Mouse (Mus musculus) embryonic facial prominence, embryonic 12.5 days (tissue): ENCODE data around the gene Tm6sf2. TPM values are rescaled to one million over a fixed set of nuclear protein-coding genes. Genes with fewer than 3 reads are reported as not detected.
A peak's percentile ranks its signal among the peaks of the same experiment; 100 is the strongest.
"Not testable (repeated sequence)": the region's sequence is repeated elsewhere in the genome, so short reads cannot be mapped to it uniquely, and the experiment has no call there.

Source experiments
- ATAC-seq: fragments of 200-750 bp; cut with Nextera tagmentation; 2 replicates; pipeline ENCODE4 v1.8.0; 2017; ENCODE audit not compliant: insufficient number of reproducible peaks, insufficient read depth, low FRiP score, low TSS enrichment
- H3K27ac ChIP-seq: fragments of 300-500 bp; sonication (generic); 2 replicates; pipeline ENCODE4 v1.5.1; 2016; ENCODE audit warnings: mild to moderate bottlenecking
- H3K27me3 ChIP-seq: fragments of 300-500 bp; sonication (generic); 2 replicates; pipeline ENCODE4 v1.6.1; 2016; ENCODE audit warnings: mild to moderate bottlenecking, moderate library complexity
- H3K36me3 ChIP-seq: fragments of 300-500 bp; sonication (generic); 2 replicates; pipeline ENCODE4 v1.6.1; 2016; ENCODE audit warnings: mild to moderate bottlenecking
- H3K4me1 ChIP-seq: fragments of 300-500 bp; sonication (generic); 2 replicates; pipeline ENCODE4 v1.6.1; 2016
- H3K4me2 ChIP-seq: fragments of 300-500 bp; sonication (generic); replicated peaks from 2 replicates; pipeline ENCODE4 v1.6.1; 2016; ENCODE audit warnings: mild to moderate bottlenecking, moderate library complexity
- H3K4me3 ChIP-seq: fragments of 300-500 bp; sonication (generic); 2 replicates; pipeline ENCODE4 v1.5.1; 2016; ENCODE audit warnings: mild to moderate bottlenecking
- H3K9ac ChIP-seq: fragments of 300-500 bp; sonication (generic); 2 replicates; pipeline ENCODE4 v1.6.1; 2016; ENCODE audit warnings: mild to moderate bottlenecking, moderate library complexity
- H3K9me3 ChIP-seq: fragments of 300-500 bp; sonication (generic); 2 replicates; pipeline ENCODE4 v1.6.1; 2016; ENCODE audit warnings: mild to moderate bottlenecking, moderate library complexity
- WGBS: fragments of 180-500 bp; shearing (Covaris S2); methylation state at CpG from one replicate; pipeline ENCODE4 v1.1.7; 2016; 5-methylcytosine and 5-hydroxymethylcytosine counted together
- polyA plus RNA-seq: library from polyadenylated mRNA; unstranded; fragments of >200 nt; fragmentation: Nextera tagmentation; extraction: Ambion mirVana; gene quantifications from 2 replicates; pipeline ENCODE4 v1.2.1, GENCODE M21; 2016

Gene Tm6sf2
- polyA plus RNA-seq: 0.58 and 1.3 TPM in 2 replicates

DNA sequence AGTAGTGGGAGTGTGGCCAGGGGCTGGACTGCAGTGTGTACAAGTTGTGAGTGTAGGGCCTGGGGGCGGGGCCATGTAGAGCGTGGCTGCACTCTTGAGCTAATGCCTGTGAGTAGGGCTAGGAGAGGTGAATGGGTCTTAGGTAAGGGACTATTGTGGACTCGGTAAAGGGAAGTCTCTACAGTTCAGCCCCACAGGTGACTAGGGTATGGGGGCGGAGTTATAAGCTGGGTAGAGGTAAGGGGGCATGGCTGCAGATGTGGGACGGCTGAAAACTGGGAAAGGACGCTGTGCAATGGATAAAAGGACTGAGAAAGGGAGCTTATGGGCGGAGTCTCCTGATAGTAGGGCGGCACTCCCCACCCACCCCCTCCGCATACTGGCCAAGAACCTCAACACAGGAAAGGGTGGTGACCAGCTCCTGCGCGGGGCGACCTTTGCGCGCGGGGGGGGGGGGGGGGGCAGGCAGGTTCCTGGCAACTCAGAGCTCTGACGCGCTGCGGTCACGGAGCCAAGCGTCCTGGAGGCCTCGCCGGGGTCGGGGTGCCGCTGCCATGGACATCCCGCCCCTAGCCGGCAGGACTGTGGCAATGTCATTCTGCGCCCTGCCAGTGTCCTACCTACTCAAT is at the start of gene Tm6sf2:
TSS of gene Tm6sf2 (plus strand) at position 484 of the 629 bp plus-strand sequence.
- H3K36me3 ChIP-seq: peaks cover 45% of the 10 kb centered on the region
- no peaks in the 10 kb centered on the region for H3K9me3 ChIP-seq
- H3K27me3 ChIP-seq: no peaks in the 10 kb centered on the region
- H3K4me3 ChIP-seq: no peak within 1 kb of the TSS
- 13% methylated on average over 25 of the region's 27 CpGs for WGBS
- H3K4me1 ChIP-seq: peaks cover 8% of the 10 kb centered on the region; the same call in 1 of the 2 replicates
- ATAC-seq: 0 out of 2 replicates have a peak, but pooled peaks have one; percentile 29
- no peak within 1 kb of the TSS for H3K9ac ChIP-seq
- peak within 1 kb of the TSS; percentile 36 for H3K4me2 ChIP-seq
- H3K27ac ChIP-seq: no peak within 1 kb of the TSS

DNA sequence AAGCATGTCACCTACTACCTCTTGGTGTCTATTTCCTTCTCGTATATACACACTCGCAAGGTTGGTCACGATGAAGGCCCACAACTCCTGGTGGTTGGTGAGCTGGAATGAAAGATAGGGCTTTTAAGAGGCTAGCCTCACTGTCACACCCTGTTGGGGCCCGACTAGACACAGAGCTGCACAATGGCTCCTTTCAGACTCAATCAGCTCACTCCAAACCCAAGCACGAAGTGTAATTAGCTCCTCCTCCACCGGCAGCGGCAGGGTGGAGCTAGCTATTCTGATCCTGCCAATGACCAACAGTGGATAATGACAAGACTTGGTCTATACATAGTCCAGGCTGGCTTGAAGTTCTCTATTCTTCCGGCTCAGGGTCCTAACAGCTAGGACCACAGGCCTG is 49.1 kb upstream of the Tm6sf2 start:
- ATAC-seq: no peak
- H3K9ac ChIP-seq: no peak overlapping the region
- no peaks in the 10 kb centered on the region for H3K27me3 ChIP-seq
- H3K4me1 ChIP-seq: no peaks in the 10 kb centered on the region
- WGBS: 58% methylated on average over 8 of the region's 8 CpGs
- no peaks in the 10 kb centered on the region for H3K9me3 ChIP-seq
- no peak overlapping the region for H3K4me3 ChIP-seq
- peaks cover 100% of the 10 kb centered on the region for H3K36me3 ChIP-seq
- H3K27ac ChIP-seq: no peak overlapping the region
- H3K4me2 ChIP-seq: no peak overlapping the region

DNA sequence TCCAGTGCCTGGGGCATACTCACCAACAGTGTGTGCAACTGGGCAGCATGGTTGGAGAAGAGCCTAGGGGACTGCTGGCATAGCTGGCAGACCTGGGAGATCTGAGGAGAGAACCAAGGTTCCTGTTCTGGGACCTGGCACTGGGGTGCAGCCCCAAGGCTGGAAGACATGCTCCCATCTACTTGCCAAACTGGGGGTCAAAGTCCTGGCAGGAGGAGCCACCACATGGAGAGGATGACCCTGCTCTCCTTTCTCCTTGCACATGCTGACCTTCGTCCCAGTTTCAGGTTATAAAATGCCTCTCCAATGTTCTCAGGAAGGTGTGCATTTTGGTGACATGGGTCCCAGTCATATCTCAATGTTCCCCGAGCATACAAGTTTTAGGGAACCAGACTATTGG is 46.6 kb upstream of the Tm6sf2 start:
- no peaks in the 10 kb centered on the region for H3K4me1 ChIP-seq
- H3K36me3 ChIP-seq: peaks cover 99% of the 10 kb centered on the region
- H3K9me3 ChIP-seq: no peaks in the 10 kb centered on the region
- ATAC-seq: no peak
- no peak overlapping the region for H3K27ac ChIP-seq
- 82% methylated on average over 2 of the region's 2 CpGs for WGBS
- H3K27me3 ChIP-seq: no peaks in the 10 kb centered on the region
- H3K4me2 ChIP-seq: no peak overlapping the region
- no peak overlapping the region for H3K4me3 ChIP-seq
- no peak overlapping the region for H3K9ac ChIP-seq

DNA sequence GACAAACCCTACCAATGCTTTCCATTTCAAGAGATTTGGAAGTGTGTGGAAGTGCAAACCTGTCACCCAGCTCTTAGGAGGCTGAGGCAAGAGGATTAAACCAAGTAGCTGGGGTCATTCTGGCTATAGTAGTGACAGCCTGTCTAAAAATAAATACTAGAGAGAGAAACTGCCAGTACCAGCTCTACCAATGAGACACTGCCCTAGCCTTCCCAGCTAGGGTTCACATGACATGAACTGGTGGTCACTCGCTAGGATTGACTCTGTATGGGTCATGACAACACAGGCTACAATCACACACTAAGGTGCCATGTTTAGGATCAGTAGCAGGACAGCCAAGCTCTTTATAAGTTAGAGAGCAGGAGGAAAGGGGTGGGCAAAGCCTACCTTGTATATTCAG is 42.5 kb upstream of the Tm6sf2 start:
- WGBS: 93% methylated on average over 1 of the region's 1 CpGs

DNA sequence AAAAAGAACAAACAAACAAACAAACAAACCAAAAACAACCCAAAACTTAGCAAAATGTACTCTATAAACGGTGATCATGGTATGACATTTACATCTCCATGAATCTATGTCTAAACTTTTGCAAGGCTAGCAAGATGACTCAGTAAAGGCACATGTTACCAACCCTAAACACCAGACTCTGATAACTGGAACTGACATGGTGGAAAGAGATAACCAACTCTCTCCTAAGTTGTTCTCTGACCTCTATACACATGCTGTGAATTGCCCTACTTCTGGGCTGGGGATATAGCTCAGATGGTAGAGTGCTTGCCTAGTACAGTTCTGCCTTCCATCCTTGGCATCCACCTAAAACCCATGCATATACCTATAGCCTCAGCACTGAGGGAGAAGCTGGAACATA is 34.7 kb upstream of the Tm6sf2 start:
- Histone ChIP-seq H3K4me3 (no peak overlapping the region), H3K4me2 (no peak overlapping the region), H3K9me3 (no peaks in the 10 kb centered on the region), H3K9ac (no peak overlapping the region), H3K27me3 (no peaks in the 10 kb centered on the region), H3K27ac (no peak overlapping the region), H3K36me3 (peaks cover 8% of the 10 kb centered on the region; the same call in 1 of the 2 replicates), H3K4me1 (peaks cover 13% of the 10 kb centered on the region)
- ATAC-seq: no peak
- 97% methylated on average over 1 of the region's 1 CpGs for WGBS

More for the DNA sequence above, 42.5 kb upstream of the Tm6sf2 start:
- Histone ChIP-seq H3K27me3 (no peaks in the 10 kb centered on the region), H3K4me3 (no peak overlapping the region), H3K9ac (no peak overlapping the region), H3K4me2 (no peak overlapping the region), H3K27ac (no peak overlapping the region), H3K9me3 (no peaks in the 10 kb centered on the region), H3K4me1 (no peaks in the 10 kb centered on the region), H3K36me3 (peaks cover 81% of the 10 kb centered on the region)
- no peak for ATAC-seq

DNA sequence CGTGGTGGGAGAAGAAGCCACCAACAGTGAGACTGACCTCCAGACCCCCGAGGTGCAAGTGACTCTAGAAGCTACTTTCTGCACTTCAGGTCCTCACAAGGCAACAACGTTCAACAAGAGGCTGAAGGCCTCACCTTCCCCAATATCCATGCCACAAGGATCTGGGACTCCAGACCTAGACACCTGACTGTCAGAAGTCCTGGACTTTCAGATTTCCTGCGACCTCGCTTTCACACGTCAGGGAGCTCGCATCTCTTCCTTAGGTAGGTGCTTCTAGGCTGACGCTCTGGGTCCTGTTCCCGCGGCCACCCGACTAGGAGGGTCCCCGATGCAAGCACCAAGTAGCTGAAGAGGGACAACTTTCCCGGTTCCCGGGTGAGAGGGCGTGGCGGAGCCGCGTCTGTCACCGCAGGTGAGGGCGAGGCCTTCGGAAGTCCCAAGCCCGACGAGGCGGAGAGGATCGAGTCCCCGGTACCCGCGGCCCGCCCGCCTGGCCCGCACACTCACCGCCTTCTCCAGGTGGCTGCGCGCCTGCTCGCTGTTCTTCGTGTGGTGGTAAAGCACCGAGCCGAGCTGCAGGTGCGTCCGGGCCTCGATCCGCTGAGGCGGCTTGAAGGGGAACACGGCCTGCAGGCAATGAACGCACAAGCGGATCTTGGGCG is 30.7 kb upstream of the Tm6sf2 start:
- H3K27ac ChIP-seq: peak overlapping the region; percentile 17
- no peaks in the 10 kb centered on the region for H3K9me3 ChIP-seq
- no peaks in the 10 kb centered on the region for H3K27me3 ChIP-seq
- ATAC-seq: no peak
- peaks cover 22% of the 10 kb centered on the region for H3K4me1 ChIP-seq
- peak overlapping the region; percentile 97 for H3K4me2 ChIP-seq
- H3K4me3 ChIP-seq: peak overlapping the region; percentile 100
- H3K9ac ChIP-seq: peak overlapping the region; percentile 94
- no peaks in the 10 kb centered on the region for H3K36me3 ChIP-seq
- 2% methylated on average over 47 of the region's 47 CpGs for WGBS

DNA sequence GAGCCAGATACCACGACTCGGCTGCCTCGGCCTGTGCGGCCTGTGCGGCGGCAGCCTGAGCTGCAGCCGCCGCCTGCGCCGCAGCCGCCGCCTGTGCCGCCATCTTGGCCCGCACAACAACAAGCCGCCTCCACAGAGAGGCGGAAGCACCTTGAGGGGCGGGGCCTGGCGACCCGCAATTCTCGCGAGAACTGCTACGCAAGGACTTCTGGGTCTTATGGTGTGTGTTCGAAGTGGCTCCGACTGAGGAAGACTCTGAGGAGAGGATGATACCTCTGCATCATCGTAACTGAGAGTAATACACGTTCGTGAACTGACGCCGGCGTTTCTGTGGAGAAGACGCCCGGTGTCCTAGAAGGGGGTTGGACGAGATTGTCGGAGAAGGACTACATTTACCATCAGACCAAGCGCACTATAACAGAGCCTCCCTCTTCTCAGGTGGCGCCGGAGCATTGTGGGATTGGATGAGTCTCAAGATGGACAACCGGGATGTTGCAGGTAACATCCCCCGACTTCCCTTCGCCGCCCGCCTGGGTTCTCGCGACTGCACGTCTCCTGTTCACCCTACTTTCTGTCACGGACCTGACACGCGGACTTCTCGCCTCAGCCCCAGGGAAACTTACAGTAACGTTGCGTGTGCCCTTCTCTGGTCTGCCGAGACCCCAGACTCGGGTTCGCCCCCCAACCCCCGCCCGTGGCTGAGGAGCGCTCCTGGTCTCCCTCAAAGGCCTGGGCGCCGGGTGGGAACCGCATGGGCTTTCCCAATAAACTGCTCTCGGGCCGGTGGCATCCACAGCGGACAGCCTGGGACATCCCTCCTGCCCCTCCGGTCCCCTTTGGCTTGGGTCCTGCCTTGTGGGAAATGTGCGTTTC is 29.9 kb upstream of the Tm6sf2 start, which contains the start of the genes Mau2 and Sugp1:
TSS of gene Mau2 (minus strand) at position 152 of the 873 bp plus-strand sequence.
TSS of gene Sugp1 (plus strand) at position 231 of the 873 bp plus-strand sequence.
- Histone ChIP-seq H3K4me1 (peaks cover 22% of the 10 kb centered on the region), H3K9ac (peak within 1 kb of the TSS; percentile 94), H3K36me3 (no peaks in the 10 kb centered on the region), H3K27me3 (no peaks in the 10 kb centered on the region), H3K27ac (peak within 1 kb of the TSS; percentile 17), H3K4me2 (peak within 1 kb of the TSS; percentile 97), H3K9me3 (no peaks in the 10 kb centered on the region), H3K4me3 (peak within 1 kb of the TSS; percentile 100)
- under 1% methylated on average over 65 of the region's 65 CpGs for WGBS
- ATAC-seq: peak; percentile 97

DNA sequence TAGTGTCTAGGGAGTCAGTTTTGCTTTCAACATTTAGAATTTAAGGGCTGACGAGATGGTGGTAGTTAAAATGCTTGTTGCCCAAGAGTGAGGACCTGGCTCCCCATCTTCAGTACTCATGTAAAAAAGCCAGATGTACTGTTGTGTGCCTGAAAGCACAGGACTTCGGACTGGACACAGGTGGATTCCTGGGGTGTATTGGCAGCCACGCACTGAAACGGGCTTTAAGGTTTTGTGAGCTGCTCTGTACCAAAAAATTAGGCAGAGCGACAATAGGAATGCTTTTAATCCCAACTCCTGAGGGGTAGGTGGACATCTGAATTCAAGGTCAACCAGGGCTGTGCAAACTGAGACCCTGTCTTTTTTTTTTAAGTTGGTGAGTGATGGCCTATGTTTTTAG is 28.7 kb upstream of the Tm6sf2 start:
- no peak overlapping the region for H3K9ac ChIP-seq
- H3K36me3 ChIP-seq: peaks cover 6% of the 10 kb centered on the region; the same call in 1 of the 2 replicates
- ATAC-seq: no peak
- H3K4me1 ChIP-seq: peaks cover 22% of the 10 kb centered on the region
- no peak overlapping the region for H3K27ac ChIP-seq
- no peaks in the 10 kb centered on the region for H3K27me3 ChIP-seq
- peak overlapping the region; percentile 97 for H3K4me2 ChIP-seq
- 87% methylated on average over 5 of the region's 5 CpGs for WGBS
- peak overlapping the region; percentile 100; the same call in 1 of the 2 replicates for H3K4me3 ChIP-seq
- no peaks in the 10 kb centered on the region for H3K9me3 ChIP-seq

DNA sequence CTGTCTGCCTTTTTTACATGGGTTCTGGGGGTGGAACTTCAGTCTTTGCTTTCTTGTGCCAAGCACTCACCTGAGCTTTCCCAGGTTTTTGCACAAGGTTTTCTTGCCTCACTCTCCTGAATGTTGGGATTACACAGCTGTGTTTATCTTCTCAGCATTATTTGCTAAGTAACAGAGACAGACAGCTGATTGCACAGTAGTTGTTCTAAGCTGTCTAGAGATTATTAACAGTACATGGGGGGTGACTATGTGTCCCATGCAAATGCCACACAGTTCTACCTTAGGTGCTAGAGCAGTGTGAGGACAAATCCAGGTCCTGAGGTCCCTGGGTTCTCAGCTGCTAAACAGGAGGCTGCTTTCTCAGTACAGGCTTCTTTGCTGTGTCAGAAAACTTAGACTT is 23.1 kb upstream of the Tm6sf2 start:
- no peak for ATAC-seq
- H3K27me3 ChIP-seq: no peaks in the 10 kb centered on the region

DNA sequence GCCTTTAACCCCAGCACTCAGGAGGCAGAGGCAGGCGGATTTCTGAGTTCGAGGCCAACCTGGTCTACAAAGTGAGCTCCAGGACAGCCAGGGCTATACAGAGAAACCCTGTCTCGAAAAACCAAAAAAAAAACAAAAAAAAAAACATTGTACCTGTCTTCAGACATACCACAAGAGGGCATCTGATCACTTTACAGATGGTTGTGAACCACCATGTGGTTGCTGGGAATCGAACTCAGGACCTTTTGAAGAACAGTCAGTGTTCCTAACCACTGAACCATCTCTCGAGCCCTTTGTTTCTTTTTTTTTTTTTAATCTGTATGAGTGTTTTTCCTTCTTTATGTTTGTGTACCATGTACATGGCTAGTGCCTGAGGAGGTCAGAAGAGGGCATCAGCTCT is 22.3 kb upstream of the Tm6sf2 start:
- not testable (repeated sequence) for ATAC-seq, H3K27me3 ChIP-seq, H3K9me3 ChIP-seq, H3K4me1 ChIP-seq, H3K27ac ChIP-seq, H3K9ac ChIP-seq, H3K4me3 ChIP-seq, H3K4me2 ChIP-seq
- 92% methylated on average over 5 of the region's 5 CpGs for WGBS
- peaks cover 62% of the 10 kb centered on the region for H3K36me3 ChIP-seq

More for the DNA sequence above, 23.1 kb upstream of the Tm6sf2 start:
- Histone ChIP-seq H3K27ac (no peak overlapping the region), H3K9ac (no peak overlapping the region), H3K4me2 (no peak overlapping the region), H3K36me3 (peaks cover 54% of the 10 kb centered on the region), H3K4me3 (no peak overlapping the region), H3K4me1 (no peaks in the 10 kb centered on the region), H3K9me3 (no peaks in the 10 kb centered on the region)

DNA sequence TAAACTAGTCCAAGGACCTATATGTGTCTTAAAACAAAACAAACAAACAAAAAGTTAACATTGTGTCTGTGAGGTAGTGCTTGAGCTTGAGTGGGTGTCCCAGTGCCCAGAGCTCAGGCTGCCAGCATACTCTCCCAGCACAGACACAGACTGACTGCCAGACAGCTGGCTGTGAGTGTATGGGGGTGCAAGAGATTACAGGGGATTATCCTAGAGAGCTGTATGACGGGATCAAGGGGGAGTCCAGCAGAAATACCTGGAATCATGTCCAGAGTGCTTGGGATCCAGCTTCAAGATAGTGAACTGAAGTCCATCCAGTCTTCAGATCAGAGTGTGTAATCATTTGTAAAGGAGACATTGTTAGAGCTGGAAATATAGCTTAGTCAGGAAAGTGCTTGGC is 15.0 kb upstream of the Tm6sf2 start:
- ATAC-seq: no peak
- H3K4me1 ChIP-seq: no peaks in the 10 kb centered on the region
- H3K4me2 ChIP-seq: no peak overlapping the region
- no peak overlapping the region for H3K27ac ChIP-seq
- H3K9me3 ChIP-seq: no peaks in the 10 kb centered on the region
- no peak overlapping the region for H3K4me3 ChIP-seq
- H3K36me3 ChIP-seq: peaks cover 92% of the 10 kb centered on the region
- no peak overlapping the region for H3K9ac ChIP-seq
- WGBS: 82% methylated on average over 1 of the region's 1 CpGs
- no peaks in the 10 kb centered on the region for H3K27me3 ChIP-seq
